Mouse (Mus musculus) thymus, postnatal 10 days (tissue): ENCODE measurements around the gene Sfpq.

Experiments used
- DNase-seq, 2 experiments: peaks; one replicate each; pipeline ENCODE4 v3.0.0; 2021; ENCODE audit warnings: low spot score in 2 of 2

Sfpq gene

DNA sequence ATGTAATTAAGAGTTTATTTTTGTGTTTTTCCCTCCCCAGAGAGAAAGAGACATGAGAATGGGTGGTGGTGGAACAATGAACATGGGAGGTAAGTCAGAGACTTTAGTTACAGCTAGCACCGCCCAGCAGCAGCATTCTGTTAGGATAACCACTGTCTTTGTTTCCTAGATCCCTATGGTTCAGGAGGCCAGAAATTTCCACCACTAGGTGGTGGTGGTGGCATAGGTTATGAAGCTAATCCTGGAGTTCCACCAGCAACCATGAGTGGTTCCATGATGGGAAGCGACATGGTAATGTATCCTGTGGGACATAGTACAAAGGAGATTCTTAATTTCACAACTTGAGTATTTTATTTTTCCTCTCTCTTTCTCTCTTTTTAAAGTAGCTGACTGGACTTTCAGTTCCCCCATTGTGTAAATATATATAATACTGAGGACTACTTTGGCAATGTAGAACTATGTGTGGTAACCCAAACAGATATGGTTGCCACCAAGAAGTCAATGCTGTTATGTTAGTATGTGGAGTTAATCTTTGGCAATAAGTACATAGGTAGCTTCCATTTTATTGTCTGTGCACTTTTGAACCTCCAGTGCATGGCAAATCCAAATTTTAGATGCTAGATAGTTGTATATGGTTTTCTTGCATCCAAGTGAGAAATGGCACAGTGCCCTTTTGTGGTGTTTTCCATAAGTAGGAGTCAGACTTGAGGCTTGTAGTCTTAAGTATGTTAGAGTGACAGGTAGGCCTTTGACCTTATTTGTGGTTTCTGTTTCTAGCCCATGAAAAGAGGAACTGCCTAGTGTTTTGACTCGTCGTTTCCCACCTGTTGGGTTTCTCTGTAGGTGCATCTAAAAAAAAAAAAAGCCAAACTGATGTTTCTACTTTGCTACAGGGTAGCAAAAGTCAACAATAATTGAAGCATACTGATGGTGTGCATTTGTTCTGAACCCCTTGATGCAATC lies 6.4 kb downstream of the Sfpq start:
- no peak for DNase-seq

DNA sequence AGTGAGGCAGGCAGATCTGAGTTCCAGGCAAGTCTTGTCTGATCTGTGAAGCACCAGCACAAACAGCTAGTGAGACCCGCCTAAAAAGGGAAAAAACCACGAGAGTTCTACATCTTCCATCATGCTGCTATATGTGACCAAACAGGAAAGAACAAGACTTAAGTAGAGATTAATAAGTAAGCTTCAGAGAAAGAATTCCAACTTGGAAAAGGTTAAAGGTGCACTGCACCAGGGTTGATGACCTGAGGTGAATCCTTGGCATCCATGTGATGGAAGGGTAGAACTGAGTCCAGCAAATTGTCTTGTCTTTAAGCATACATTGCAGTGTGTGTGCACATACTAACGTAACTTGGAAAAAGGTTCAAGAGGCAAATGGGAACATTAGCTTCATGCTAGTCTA lies 16.0 kb downstream of the Sfpq start:
- DNase-seq, result no peak

GRCm38 (mm10) chr4:127037908-127038827 lies 17.0 kb downstream of the Sfpq start:
- DNase-seq, result no peak

GRCm38 (mm10) chr4:127038828-127039349 lies 17.8 kb downstream of the Sfpq start:
- DNase-seq, result no peak

DNA sequence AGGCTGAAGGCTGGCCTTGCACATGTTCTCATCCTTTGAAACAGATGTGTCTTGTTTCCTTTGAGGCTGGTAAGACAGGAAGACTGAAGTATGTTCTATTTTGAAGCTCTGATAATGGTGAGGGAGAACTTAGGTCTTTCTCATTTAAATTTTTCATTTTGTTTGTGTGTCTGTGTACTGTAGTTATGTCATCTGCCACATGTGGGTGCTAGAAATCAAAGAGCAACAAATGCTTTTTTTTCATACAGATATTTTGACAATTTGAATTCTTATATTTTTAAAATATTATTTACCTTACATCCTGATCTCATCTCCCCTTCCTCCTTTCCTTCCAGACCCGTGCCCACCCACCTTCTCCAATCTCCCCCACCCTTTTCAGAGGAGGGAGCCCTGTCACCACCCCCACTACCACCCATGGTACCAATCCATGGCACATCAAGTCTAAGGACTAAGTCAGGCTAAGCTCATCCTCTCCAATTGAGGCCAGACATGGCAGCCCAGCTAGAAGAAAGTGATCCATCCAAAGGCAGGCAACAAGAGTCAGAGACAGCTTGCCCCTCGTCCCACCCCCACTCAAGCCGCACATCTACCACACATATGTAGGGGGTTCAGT lies 18.9 kb downstream of the Sfpq start:
- no peak for DNase-seq

DNA sequence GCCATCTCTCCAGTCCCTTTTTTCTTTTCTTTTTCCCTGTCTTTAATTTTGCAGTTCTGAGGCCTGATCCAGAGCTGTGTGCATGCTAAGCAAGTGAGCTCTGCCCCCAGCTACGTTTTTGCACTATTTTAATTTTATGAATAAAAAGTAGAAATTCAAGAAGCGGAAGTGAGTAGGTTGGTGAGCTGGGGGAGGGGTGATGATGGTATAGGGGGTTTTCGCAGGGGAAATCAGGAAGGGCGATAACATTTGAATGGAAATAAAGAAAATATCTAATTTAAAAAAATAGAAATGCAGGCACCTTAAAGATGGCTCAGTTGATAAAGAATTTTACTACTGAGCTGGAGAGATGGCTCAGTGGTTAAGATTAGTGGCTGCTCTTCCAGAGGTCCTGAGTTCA lies 22.4 kb downstream of the Sfpq start:
- no peak for DNase-seq

- no peak for DNase-seq
These were observed 30.0 kb downstream of the Sfpq start for GRCm38 (mm10) chr4:127051121-127051520.

- no peak for DNase-seq
These were observed 31.9 kb downstream of the Sfpq start for GRCm38 (mm10) chr4:127053071-127053470.

DNA sequence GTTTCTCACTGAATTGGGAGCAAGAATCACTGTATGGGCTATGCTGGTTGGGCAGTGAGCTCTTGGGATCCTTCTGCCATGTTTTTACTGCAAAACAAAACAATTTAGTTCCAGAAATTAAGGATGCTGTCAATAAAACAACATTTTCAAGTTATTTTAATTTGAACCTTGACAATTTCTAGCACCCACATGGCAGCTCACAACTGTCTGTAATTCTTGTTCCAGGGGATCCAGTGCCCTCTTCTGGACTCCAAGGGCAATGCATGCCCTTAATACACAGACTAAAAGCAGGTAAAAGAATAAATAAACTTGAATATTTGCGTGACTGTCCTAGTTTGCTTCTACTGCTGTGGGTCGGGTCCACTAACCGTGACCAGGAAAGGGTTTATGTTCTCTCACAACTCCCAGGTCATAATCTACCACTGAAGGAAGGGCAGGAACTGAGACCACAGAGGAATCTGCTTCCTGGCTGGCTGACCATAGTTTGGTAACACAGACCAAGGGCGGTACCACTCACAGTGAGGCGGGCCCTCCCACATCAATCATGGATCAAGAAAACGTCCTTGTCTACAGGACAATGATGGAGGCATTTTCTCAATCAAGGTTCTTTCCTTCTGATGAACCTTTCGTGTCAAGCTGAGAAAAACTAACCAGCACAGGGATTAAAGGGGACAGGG lies 33.5 kb downstream of the Sfpq start:
- DNase-seq, result no peak

GRCm38 (mm10) chr4:127060585-127061290 lies 39.6 kb downstream of the Sfpq start, which contains the start of gene Zmym1:
TSS of gene Zmym1 (minus strand) at chr4:127061152.
- peak; percentile 88 to 92 for DNase-seq

DNA sequence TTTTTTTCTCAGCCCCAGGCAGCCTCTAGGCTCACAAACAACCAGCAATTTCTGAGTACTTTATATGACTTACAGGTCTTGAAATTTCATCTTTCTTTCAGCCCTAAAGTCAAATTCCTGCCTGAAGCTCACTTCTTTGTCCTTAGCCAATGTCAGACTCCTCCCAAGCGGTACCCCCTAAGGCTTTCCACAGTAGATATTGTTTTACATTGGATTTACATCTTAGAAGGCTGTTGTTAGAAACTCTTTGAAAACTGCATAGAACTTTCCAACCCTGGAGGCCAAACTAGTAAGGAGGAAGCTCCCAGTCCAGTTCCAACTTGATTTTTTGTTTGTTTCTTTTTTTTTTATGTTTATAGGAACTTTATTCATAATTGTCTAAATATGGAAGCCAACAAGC lies 42.9 kb downstream of the Sfpq start:
- no peak for DNase-seq

DNA sequence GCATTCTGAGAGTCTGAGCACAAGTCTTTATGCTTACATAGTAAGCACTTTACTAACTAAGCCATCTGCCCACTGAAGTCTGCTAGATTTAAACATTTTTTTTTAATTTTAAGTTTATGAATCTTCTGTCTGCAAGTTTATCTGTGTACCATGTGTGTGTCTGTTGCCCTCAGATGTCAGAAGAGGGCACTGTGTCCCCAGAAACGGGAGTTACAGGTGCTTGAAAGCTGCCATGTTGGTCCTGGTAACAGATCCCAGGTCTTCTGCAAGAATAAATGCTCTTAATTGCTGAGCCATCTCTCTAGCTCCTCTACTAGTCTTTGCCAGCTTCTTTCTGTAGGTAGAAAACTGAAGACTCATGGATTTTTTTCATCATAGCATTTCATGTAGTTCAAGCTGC lies 53.8 kb downstream of the Sfpq start:
- DNase-seq, result no peak

DNA sequence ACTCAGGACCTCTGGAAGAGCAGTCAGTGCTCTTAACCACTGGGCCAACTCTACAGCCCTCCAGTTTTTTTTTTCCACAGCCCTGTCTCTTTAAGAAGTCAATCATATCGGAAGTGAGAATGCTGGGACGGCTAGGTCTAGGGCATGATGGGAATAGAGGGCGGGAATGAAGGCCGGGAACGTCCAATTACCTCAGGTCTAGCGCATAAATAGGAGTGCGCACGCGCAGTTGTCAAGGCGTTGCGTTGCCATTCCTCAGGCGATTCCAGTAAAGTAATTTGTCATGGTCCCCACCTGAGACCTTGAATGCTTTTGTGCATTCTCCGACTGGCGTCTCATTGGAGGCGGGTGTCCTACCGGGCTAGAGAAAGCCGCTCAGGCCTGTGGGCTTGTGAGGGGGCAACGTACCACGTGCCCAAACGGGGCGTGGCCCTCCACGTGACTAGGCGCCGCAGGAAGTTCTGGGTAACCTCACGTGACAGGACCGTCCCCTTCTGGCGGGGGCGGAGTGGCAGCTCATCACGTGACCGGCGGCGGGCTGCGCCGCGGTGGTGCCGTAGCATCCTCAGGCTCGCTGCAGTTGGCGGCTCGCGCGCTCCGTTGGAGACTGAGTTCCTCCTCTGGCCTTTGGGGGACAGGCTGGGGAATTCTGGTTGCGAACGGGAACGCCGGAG lies 55.9 kb downstream of the Sfpq start, which contains the start of gene Zmym6:
Gene Zmym6, plus strand, starts transcription at position 509 of the 674 bp plus-strand sequence.
- DNase-seq, result peak; percentile 92

DNA sequence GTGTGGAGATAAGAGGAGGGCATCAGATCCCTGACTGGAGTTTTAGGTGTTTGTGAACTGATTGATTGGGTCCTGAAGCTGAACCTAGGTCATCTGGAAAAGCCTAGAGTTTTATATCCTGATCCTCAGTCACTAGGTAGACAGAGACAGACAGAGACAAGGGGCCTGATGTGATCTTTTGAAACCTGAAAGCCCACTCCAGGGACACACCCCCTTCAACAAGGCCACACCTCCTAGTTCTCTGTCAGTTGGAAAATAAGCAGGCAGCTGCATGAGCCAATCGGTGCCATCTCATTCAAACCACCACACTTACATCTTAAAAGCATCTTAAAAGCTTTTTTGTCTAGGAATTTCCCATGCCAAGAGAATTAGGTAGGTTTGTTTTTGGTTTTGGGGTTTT lies 59.7 kb downstream of the Sfpq start:
- DNase-seq, result no peak

GRCm38 (mm10) chr4:127083131-127083530 lies 62.0 kb downstream of the Sfpq start:
- no peak for DNase-seq

- DNase-seq, result no peak
These were observed 64.6 kb downstream of the Sfpq start for GRCm38 (mm10) chr4:127085761-127086160.
